Mouse (Mus musculus): ENCODE data around the gene F2rl2.

- TF ChIP-seq CTCF (IDR thresholded peaks at IDR 0.05; ENCODE audit: control insufficient read depth, insufficient read depth, insufficient replicate concordance, low read depth, low read length): no peak
- no peak for TF ChIP-seq POLR2A (IDR thresholded peaks at IDR 0.05; ENCODE audit: control insufficient read depth, low read depth, low read length)
These were observed 17.1 kb upstream of the F2rl2 start for GRCm38 (mm10) chr13:95679491-95679941.

Measured in testis, adult 2 months (tissue).